Mouse (Mus musculus) cortical plate, adult 2 months (tissue): ENCODE results near the gene Spink4. TPM values are rescaled to one million over a fixed set of nuclear protein-coding genes. Genes with fewer than 3 reads are reported as not detected.
"Not testable (repeated sequence)": the region's sequence is repeated elsewhere in the genome, so short reads cannot be mapped to it uniquely, and the experiment has no call there.

Source experiments
- H3K27ac ChIP-seq: fragments of 200-500 bp; 2 replicates; pipeline ENCODE4 v1.5.1; 2012; ENCODE audit warnings: low read length, control low read depth, inconsistent platforms; ENCODE audit not compliant: insufficient read depth
- H3K4me1 ChIP-seq: fragments of 200-500 bp; 2 replicates; pipeline ENCODE4 v1.6.1; 2011; ENCODE audit warnings: low read length; ENCODE audit not compliant: control insufficient read depth, insufficient read depth
- H3K4me3 ChIP-seq: fragments of 200-500 bp; 2 replicates; pipeline ENCODE4 v1.5.1; 2011; ENCODE audit warnings: mild to moderate bottlenecking, low read length, control low read depth; ENCODE audit not compliant: insufficient read depth
- CTCF ChIP-seq: fragments of 200-500 bp; IDR thresholded peaks from 2 replicates; pipeline ENCODE4 v1.5.1; 2011; ENCODE audit warnings: mild to moderate bottlenecking, control low read depth, low read length; ENCODE audit not compliant: insufficient read depth; ENCODE audit errors: extremely low read depth
- POLR2A ChIP-seq: fragments of 200-500 bp; IDR thresholded peaks from 2 replicates; pipeline ENCODE4 v1.6.1; 2011; ENCODE audit warnings: mild to moderate bottlenecking, low read length, control low read depth; ENCODE audit not compliant: insufficient read depth; ENCODE audit errors: extremely low read depth
- polyA plus RNA-seq: library from polyadenylated mRNA; depleted of rRNA; stranded (reverse); fragments of >200 nt; gene quantifications from 2 replicates; pipeline ENCODE4 v1.2.3, GENCODE M21; 2012

The Spink4 gene
- polyA plus RNA-seq, 1 experiment, result 0.73 TPM

GRCm38 (mm10) chr4:40923087-40923651, 3.3 kb downstream of the Spink4 start:
- Histone ChIP-seq H3K4me3 (no peak overlapping the region), H3K27ac (no peak overlapping the region), H3K4me1 (peaks cover 4% of the 10 kb centered on the region)
- TF ChIP-seq POLR2A (no peak), CTCF (no peak)

DNA sequence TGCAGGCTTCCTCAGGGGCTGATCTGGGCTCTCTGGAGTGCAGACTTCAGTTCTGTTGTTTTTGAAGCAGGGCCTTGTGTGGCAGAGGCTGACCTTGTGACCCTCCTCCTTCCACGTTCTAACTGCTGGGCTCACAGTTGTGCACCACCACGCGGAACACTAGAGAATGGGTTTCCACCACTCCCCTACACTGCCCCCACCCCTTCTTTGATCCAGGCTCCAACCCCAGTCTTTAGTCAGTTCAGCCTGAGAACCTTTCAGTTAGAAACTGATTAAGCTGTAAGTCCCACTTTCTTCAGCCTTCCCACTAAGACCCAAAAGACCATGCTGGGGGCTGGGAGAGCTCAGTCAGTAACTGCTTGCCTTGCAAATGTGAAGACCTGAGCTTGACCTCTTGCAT, 5.7 kb downstream of the Spink4 start:
- H3K27ac ChIP-seq, result no peak overlapping the region
- TF ChIP-seq POLR2A (no peak), CTCF (no peak)
- peaks cover 2% of the 10 kb centered on the region; the same call in 1 of the 2 replicates for H3K4me1 ChIP-seq
- H3K4me3 ChIP-seq, result no peak overlapping the region

DNA sequence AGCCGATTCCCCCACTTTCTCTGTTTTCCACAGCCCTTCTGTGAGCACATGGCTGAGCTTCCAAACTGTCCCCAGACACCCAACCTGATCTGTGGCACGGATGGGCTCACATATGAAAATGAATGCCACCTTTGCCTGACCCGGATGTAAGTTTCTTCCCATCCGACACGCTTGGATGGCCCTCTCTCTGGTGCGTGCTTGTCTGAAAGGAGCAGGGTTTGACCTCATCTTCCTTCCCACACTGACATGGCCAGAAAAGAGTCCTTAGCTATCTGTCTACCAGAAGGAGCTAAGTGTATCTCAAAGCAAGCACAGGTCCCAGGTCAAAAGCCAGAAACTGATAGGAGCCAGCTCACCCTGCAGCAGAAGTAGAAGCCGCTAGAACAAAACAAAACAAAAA, 9.2 kb downstream of the Spink4 start:
- H3K4me3 ChIP-seq, result no peak overlapping the region
- H3K4me1 ChIP-seq, result no peaks in the 10 kb centered on the region
- no peak overlapping the region for H3K27ac ChIP-seq
- no peak for TF ChIP-seq CTCF

DNA sequence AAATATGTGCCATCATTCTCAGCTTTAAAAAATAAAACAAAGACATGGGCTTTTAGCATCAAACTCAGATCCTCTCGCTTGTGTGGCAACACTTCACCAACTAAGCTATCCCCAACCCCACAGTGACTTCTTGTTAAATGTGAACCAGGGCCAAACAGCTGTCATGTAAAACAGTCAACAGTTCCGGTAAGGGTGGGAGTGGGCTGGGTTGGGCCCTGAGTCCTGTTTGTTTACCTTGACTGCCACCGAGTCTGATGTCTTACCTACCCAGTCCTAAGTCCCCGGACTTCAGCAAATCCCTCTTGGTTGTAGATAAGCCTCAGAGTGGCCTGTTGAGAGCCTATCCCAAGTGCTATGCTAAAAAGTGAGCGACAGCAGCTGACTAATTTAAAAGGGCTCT, 13.8 kb downstream of the Spink4 start:
- Histone ChIP-seq H3K4me1 (no peaks in the 10 kb centered on the region), H3K4me3 (no peak overlapping the region), H3K27ac (no peak overlapping the region)
- TF ChIP-seq POLR2A (no peak), CTCF (no peak)

DNA sequence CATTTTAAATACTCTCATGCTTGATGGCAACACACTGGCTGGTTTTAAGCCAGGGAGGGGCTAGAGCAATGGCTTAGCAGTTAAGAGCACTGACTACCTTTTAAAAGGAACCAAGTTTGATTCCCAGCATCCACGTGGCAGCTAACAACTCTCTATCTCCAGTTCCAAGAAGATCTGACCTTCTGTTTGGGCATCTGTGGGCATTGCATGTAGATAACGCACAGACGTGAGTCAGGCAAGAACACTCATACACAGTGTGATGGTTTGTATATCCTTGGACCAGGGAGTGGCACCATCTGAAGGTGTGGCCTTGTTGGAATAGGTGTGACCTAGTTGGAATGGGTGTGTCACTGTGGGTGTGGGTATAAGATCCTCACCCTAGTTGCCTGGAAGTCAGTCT, 14.5 kb downstream of the Spink4 start:
- H3K4me1 ChIP-seq, H3K27ac ChIP-seq, H3K4me3 ChIP-seq: not testable (repeated sequence)

GRCm38 (mm10) chr4:40936175-40936839, 16.5 kb downstream of the Spink4 start:
- TF ChIP-seq POLR2A (no peak), CTCF (no peak)
- Histone ChIP-seq H3K4me3 (no peak overlapping the region), H3K27ac (no peak overlapping the region), H3K4me1 (no peaks in the 10 kb centered on the region)

DNA sequence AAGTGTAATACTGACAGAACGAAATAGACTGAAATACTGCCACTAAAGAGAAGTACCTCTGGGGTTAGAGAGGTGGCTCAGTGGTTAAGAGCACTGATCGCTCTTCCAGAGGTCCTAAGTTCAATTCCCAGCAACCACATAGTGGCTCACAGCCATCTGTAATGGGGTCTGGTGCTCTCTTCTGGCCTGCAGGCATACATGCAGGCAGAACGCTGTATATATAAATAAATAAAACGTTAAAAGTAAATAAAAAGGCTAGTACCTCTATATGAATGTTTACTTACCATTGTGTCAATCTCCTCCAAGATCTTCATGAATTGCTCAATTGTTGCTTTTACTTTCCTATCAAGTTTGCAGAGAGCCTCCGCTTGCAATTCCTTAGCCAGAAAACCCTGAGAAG, 18.9 kb downstream of the Spink4 start:
- no peak for TF ChIP-seq POLR2A
- TF ChIP-seq CTCF, result no peak
- no peak overlapping the region for H3K27ac ChIP-seq
- no peaks in the 10 kb centered on the region for H3K4me1 ChIP-seq
- no peak overlapping the region for H3K4me3 ChIP-seq

DNA sequence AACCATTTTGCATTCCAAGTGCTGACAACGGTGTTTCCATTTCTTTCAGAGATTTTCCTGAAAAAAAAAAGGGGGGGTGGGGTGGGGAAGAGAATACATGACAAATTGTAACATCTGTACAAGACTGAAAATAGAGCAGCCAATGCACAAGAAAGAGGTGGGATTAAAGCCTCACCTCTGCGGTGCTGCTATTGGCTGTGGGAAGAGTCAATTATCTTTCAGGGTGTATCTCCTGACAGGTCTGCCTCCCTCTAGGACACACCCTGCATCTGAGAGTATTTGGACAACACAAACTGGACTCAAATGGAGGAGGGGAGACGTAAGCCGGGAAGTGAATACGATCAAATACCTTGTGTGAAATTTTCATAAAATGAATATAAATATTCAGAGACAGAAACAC, 23.8 kb downstream of the Spink4 start:
- Histone ChIP-seq H3K4me1 (peaks cover 3% of the 10 kb centered on the region), H3K27ac (no peak overlapping the region), H3K4me3 (no peak overlapping the region)
- TF ChIP-seq CTCF (no peak), POLR2A (no peak)

DNA sequence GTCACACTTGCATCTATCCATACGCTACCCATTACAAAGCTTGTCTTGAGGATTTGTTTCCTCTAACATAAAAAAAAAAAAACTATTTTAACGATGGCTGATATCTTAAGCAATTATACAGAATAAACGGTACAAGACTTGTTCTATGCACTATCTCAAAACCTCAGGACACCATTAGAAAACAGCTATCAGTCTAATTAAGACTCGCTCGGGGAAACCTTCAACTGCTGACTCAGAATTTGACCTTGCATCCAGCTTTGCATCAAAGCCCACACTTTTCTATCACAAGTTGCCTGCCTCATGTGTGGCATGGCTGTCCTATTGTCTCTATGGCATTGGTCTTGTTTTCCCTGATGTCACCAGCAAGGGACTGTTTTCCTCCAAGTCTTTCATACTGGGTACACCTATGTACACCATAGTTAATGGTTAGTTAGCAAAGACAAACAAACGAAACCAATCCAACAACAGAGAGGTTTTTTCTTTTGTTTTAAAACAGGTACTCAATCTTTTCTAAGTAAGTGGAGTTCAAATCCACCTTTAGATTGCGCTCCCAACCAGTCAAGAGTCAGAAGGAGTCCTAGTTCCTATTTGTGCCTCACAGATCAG, 26.8 kb downstream of the Spink4 start:
- TF ChIP-seq POLR2A (no peak), CTCF (no peak)
- Histone ChIP-seq H3K27ac (no peak overlapping the region), H3K4me3 (no peak overlapping the region; the same call in 1 of the 2 replicates), H3K4me1 (peaks cover 5% of the 10 kb centered on the region)

- TF ChIP-seq POLR2A (no peak), CTCF (no peak)
These were observed 27.8 kb downstream of the Spink4 start for GRCm38 (mm10) chr4:40947565-40948159.

More at GRCm38 (mm10) chr4:40947565-40948159, 27.8 kb downstream of the Spink4 start:
- H3K4me1 ChIP-seq, result peaks cover 5% of the 10 kb centered on the region
- H3K4me3 ChIP-seq, result peak overlapping the region; percentile 72
- no peak overlapping the region for H3K27ac ChIP-seq
